In genomic region chr12:83520311-83520890, GRCm38 (mm10) we compare ENCODE assay signal across 8 mouse cellular contexts. TPM values are rescaled to one million over a fixed set of nuclear protein-coding genes. Genes with fewer than 3 reads are reported as not detected.
DNase-seq lines count a peak whose midpoint lies in the region; ATAC-seq lines count a peak whose summit lies in the region.

TSS of gene Dcaf4 (plus strand) at chr12:83520466.

- H3K4me1 ChIP-seq in hindbrain, embryonic 16.5 days (ENCODE audit: control insufficient read depth, insufficient read depth, low read depth, low read length), result peaks cover 15% of the 10 kb centered on the region

- H3K27me3 ChIP-seq in hindbrain, embryonic 16.5 days (replicated peaks; ENCODE audit: control insufficient read depth, insufficient read depth, low read length), result no peaks in the 10 kb centered on the region

- ATAC-seq in hindbrain, embryonic 16.5 days, result peak; percentile 99

- no peaks in the 10 kb centered on the region for H3K36me3 ChIP-seq in hindbrain, embryonic 16.5 days (ENCODE audit: control insufficient read depth, insufficient read depth, low read length)
- H3K36me3 ChIP-seq in macrophage (ENCODE audit: inconsistent target), result no peaks in the 10 kb centered on the region

- under 1% methylated on average over 32 of the region's 32 CpGs for WGBS in hindbrain, embryonic 16.5 days
- 2% methylated on average over 32 of the region's 32 CpGs for WGBS in macrophage (ENCODE audit: missing documents)

- H3K4me2 ChIP-seq in hindbrain, embryonic 16.5 days (ENCODE audit: low read length), result peak within 1 kb of the TSS; percentile 70

- H3K27ac ChIP-seq in hindbrain, embryonic 16.5 days (ENCODE audit: low read depth, low read length), result peak within 1 kb of the TSS; percentile 65
- H3K27ac ChIP-seq in macrophage, result peak within 1 kb of the TSS; percentile 24

- no peaks in the 10 kb centered on the region for H3K79me2 ChIP-seq in macrophage (ENCODE audit: inconsistent target)

- peak within 1 kb of the TSS; percentile 72 for H3K9ac ChIP-seq in hindbrain, embryonic 16.5 days (ENCODE audit: low read depth, low read length)

- peak within 1 kb of the TSS; percentile 66 for H3K4me3 ChIP-seq in hindbrain, embryonic 16.5 days (ENCODE audit: low read length)
- H3K4me3 ChIP-seq in macrophage (ENCODE audit: inconsistent target), result peak within 1 kb of the TSS; percentile 59

- DNase-seq in T-cell, adult 2 months (ENCODE audit: low spot score), result peak; percentile 93
- DNase-seq in cerebellum, postnatal 36 days, result peak; percentile 95
- DNase-seq in gastrocnemius, adult 18-20 months (ENCODE audit: low spot score), result peak; percentile 99
- DNase-seq in left cerebral cortex, adult 18-20 months (ENCODE audit: low spot score in 2 of 2), result peak; percentile 95
- DNase-seq in right cerebral cortex, adult 18-20 months, result peak; percentile 95
- peak; percentile 88 for DNase-seq in urinary bladder, postnatal 10 days (ENCODE audit: low spot score)

- no peaks in the 10 kb centered on the region for H3K9me3 ChIP-seq in hindbrain, embryonic 16.5 days (ENCODE audit: control insufficient read depth, low read length)

RNA-seq across cellular contexts. Expression of gene Dcaf4, which starts in this region (rescaled TPM):
- total RNA-seq in gastrocnemius, adult 18-20 months (2021), result 10 to 100 TPM; 19.6 to 21.2 TPM
- 47.3 and 48.2 TPM in 2 replicates for polyA plus RNA-seq in hindbrain, embryonic 16.5 days (2015; fragmentation: Nextera tagmentation; extraction: Ambion mirVana)
- 10 to 100 TPM; 25.9 to 27.0 TPM for total RNA-seq in left cerebral cortex, adult 18-20 months (2021)
- total RNA-seq in macrophage (2018; cell fraction: chromatin; rRNA removed), result 10 to 100 TPM in 20 of 26 experiments, 1 to 10 TPM in 6; 2.6 to 60.6 (median 30.6) TPM
- total RNA-seq in macrophage (2018; cell fraction: cytosol; rRNA removed), result 10 to 100 TPM in 1 of 26 experiments, 1 to 10 TPM in 25; 3.1 to 10.4 (median 6.8) TPM
- total RNA-seq in macrophage (2018; cell fraction: nucleus; rRNA removed), result 10 to 100 TPM in 16 of 26 experiments, 1 to 10 TPM in 10; 1.9 to 28.1 (median 14.9) TPM
- polyA plus RNA-seq in macrophage (2018), result 6.8 to 9.0 TPM (median 7.3 TPM) in 3 replicates

Comparison
In these comparisons a context has a peak if more than half of its experiments do, and no peak if none do; other contexts are left out.
1. Peak in every context shown above with its lines: DNase-seq, ATAC-seq, H3K4me3 ChIP-seq and H3K27ac ChIP-seq.